Mouse (Mus musculus) hindbrain, embryonic 11.5 days (tissue): ENCODE data around the gene Cmtr1. TPM values are rescaled to one million over a fixed set of nuclear protein-coding genes. Genes with fewer than 3 reads are reported as not detected.

ENCODE experiments used
- ATAC-seq: fragments of 200-750 bp; cut with Nextera tagmentation; 2 replicates; pipeline ENCODE4 v1.8.0; 2017; ENCODE audit warnings: mild to moderate bottlenecking, moderate TSS enrichment, moderate library complexity; ENCODE audit not compliant: low FRiP score
- DNase-seq: peaks from one replicate; pipeline ENCODE4 v3.0.0-alpha.2; 2015; ENCODE audit warnings: low spot score
- H3K27ac ChIP-seq: fragments of 300-500 bp; sonication (generic); 2 replicates; pipeline ENCODE4 v1.5.1; 2014; ENCODE audit warnings: mild to moderate bottlenecking, low read depth, low read length
- H3K27me3 ChIP-seq: fragments of 300-500 bp; sonication (generic); 2 replicates; pipeline ENCODE4 v1.6.1; 2014; ENCODE audit warnings: mild to moderate bottlenecking, low read length, moderate library complexity, mixed read lengths; ENCODE audit not compliant: control insufficient read depth, insufficient read depth
- H3K36me3 ChIP-seq: fragments of 300-500 bp; sonication (generic); 2 replicates; pipeline ENCODE4 v1.6.1; 2014; ENCODE audit warnings: mild to moderate bottlenecking, low read length, moderate library complexity, mixed read lengths; ENCODE audit not compliant: control insufficient read depth, insufficient read depth
- H3K4me1 ChIP-seq: fragments of 300-500 bp; sonication (generic); replicated peaks from 2 replicates; pipeline ENCODE4 v1.6.1; 2014; ENCODE audit warnings: low read length, mixed read lengths; ENCODE audit not compliant: control insufficient read depth, insufficient read depth
- H3K4me2 ChIP-seq: fragments of 300-500 bp; sonication (generic); replicated peaks from 2 replicates; pipeline ENCODE4 v1.6.1; 2014; ENCODE audit warnings: mild to moderate bottlenecking, low read depth, low read length
- H3K4me3 ChIP-seq: fragments of 300-500 bp; sonication (generic); 2 replicates; pipeline ENCODE4 v1.5.1; 2014; ENCODE audit warnings: low read depth, low read length
- H3K9ac ChIP-seq: fragments of 300-500 bp; sonication (generic); 2 replicates; pipeline ENCODE4 v1.6.1; 2014; ENCODE audit warnings: low read depth, low read length
- H3K9me3 ChIP-seq: fragments of 300-500 bp; sonication (generic); 2 replicates; pipeline ENCODE4 v1.6.1; 2016; ENCODE audit warnings: low read length; ENCODE audit not compliant: control insufficient read depth
- WGBS: fragments of 180-500 bp; shearing (Covaris S2); extraction: QIAGEN DNeasy Blood & Tissue Kit; methylation state at CpG from one replicate; pipeline ENCODE4 v1.1.7; 2014; 5-methylcytosine and 5-hydroxymethylcytosine counted together
- polyA plus RNA-seq: library from polyadenylated mRNA; unstranded; fragments of >200 nt; fragmentation: Nextera tagmentation; extraction: Ambion mirVana; gene quantifications from 2 replicates; pipeline ENCODE4 v1.2.1, GENCODE M21; 2014

Gene Cmtr1
- polyA plus RNA-seq, 1 experiment from 2014 or later: 107 TPM

GRCm38 (mm10) chr17:29658249-29658648, 2.1 kb upstream of the Cmtr1 start:
- Histone ChIP-seq H3K36me3 (no peaks in the 10 kb centered on the region), H3K9me3 (no peaks in the 10 kb centered on the region), H3K4me2 (no peak overlapping the region), H3K4me1 (no peaks in the 10 kb centered on the region), H3K9ac (no peak overlapping the region), H3K27me3 (no peaks in the 10 kb centered on the region), H3K27ac (no peak overlapping the region), H3K4me3 (no peak overlapping the region)
- ATAC-seq: no peak
- 86% methylated on average over 2 of the region's 2 CpGs for WGBS
- no peak for DNase-seq

- Histone ChIP-seq H3K4me1 (no peaks in the 10 kb centered on the region), H3K9me3 (no peaks in the 10 kb centered on the region), H3K4me3 (peak overlapping the region; percentile 97), H3K27ac (peak overlapping the region; percentile 89), H3K4me2 (peak overlapping the region; percentile 77), H3K9ac (peak overlapping the region; percentile 96), H3K27me3 (no peaks in the 10 kb centered on the region), H3K36me3 (no peaks in the 10 kb centered on the region)
- peak; percentile 77 for ATAC-seq
- 0% methylated on average over 34 of the region's 41 CpGs for WGBS
- DNase-seq: no peak
These were observed 482 bp downstream of the Cmtr1 start for GRCm38 (mm10) chr17:29660762-29661391.

DNA sequence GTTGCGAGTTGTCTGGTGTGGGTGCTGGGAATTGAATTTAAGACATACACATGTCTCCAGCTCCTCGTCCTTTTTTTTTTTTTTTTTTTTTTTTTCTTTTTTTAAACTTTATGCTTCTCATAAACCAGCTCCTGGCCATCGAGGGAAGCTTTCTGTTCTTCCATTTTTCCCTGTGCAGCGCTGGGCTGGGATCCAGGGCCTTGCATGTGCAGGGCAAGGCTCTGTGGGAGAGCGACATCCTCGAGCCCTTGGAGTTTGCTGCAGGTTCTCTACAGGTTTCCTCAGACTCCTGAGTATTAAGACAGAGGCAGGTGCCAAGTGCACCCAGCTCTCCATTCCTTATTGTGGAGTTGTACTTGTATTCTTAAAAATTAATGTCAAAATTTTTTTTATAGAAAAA, 1.8 kb downstream of the Cmtr1 start:
- no peaks in the 10 kb centered on the region for H3K27me3 ChIP-seq
- 96% methylated on average over 6 of the region's 6 CpGs for WGBS
- H3K4me2 ChIP-seq: no peak overlapping the region
- no peaks in the 10 kb centered on the region for H3K36me3 ChIP-seq
- no peak overlapping the region for H3K9ac ChIP-seq
- no peaks in the 10 kb centered on the region for H3K9me3 ChIP-seq
- no peak overlapping the region for H3K4me3 ChIP-seq
- no peak overlapping the region for H3K27ac ChIP-seq
- no peak for DNase-seq
- ATAC-seq: no peak
- no peaks in the 10 kb centered on the region for H3K4me1 ChIP-seq

- Histone ChIP-seq H3K36me3 (0 out of 2 replicates have a peak, but pooled peaks cover 5% of the 10 kb centered on the region), H3K27me3 (no peaks in the 10 kb centered on the region), H3K9ac (no peak overlapping the region), H3K9me3 (no peaks in the 10 kb centered on the region), H3K4me2 (no peak overlapping the region), H3K4me3 (no peak overlapping the region), H3K27ac (no peak overlapping the region), H3K4me1 (no peaks in the 10 kb centered on the region)
- ATAC-seq: no peak
- WGBS: 83% methylated on average over 10 of the region's 10 CpGs
- no peak for DNase-seq
These were observed 7.9 kb downstream of the Cmtr1 start for GRCm38 (mm10) chr17:29668051-29668986.

DNA sequence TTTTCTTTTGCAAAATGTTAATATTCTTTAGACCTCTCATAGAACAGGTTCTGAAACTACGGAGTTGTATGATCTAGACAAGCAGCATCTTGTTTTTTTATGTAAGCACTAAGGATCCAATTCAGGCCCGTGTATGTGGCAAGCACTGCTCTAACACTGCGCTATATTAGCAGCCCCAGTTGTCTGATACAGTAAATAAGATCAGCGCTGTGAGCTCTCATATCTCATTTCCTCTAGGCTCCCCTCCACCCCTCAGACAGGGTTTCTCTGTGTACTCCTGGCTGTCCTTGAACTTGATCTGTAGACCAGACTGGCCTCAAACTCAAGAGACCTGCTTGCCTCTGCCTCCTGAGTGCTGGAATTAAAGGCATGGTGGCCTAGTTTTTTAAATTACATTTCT, 8.6 kb downstream of the Cmtr1 start:
- Histone ChIP-seq H3K27me3 (no peaks in the 10 kb centered on the region), H3K36me3 (0 out of 2 replicates have a peak, but pooled peaks cover 5% of the 10 kb centered on the region), H3K4me2 (no peak overlapping the region), H3K9ac (no peak overlapping the region), H3K9me3 (no peaks in the 10 kb centered on the region), H3K4me1 (no peaks in the 10 kb centered on the region), H3K4me3 (no peak overlapping the region), H3K27ac (no peak overlapping the region)
- ATAC-seq (no peak), DNase-seq (no peak)
- 97% methylated on average over 4 of the region's 4 CpGs for WGBS

DNA sequence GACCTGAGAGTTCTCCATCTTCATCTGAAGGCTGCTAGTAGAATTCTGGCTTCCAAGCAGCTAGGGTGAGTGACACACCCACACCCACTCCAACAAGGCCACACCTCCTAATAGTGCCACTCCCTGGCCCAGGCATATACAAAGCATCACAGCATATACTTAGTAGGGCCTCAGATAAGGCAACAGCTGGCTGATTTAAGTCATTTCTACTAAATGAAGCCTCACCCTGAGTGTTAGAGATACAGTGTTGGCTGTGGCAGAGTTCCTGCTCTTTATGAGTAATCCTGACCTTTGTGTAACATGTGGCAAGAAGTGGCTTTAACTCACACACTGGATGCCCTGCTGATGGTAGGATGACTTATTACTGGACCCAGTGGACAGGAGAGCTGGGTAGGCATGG, 9.5 kb downstream of the Cmtr1 start:
- H3K27ac ChIP-seq: no peak overlapping the region

DNA sequence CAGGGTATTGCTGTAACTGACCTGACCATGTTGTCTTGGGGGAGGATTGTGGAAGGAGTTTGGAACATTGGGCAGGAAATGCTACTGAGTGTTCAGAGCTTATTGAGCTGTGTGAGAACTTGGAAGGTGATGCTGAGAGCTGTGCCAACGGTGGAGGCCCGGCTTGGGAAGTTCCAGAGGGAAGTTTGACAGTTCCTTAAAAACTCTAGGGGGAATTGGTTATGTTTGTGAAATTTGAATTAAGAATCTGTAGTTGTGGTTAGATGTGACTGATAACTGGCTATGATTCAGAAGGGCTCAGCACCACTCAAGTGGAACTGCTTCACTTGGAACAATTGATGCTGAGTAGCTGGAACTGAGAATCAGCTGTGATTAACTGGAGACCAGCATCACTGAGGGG, 10.6 kb downstream of the Cmtr1 start:
- Histone ChIP-seq H3K4me1 (no peaks in the 10 kb centered on the region), H3K9ac (no peak overlapping the region), H3K9me3 (no peaks in the 10 kb centered on the region), H3K36me3 (0 out of 2 replicates have a peak, but pooled peaks cover 5% of the 10 kb centered on the region), H3K4me3 (no peak overlapping the region), H3K27ac (no peak overlapping the region), H3K27me3 (no peaks in the 10 kb centered on the region), H3K4me2 (no peak overlapping the region)
- 97% methylated on average over 2 of the region's 2 CpGs for WGBS
- no peak for ATAC-seq
- no peak for DNase-seq

More for the DNA sequence above, 9.5 kb downstream of the Cmtr1 start:
- H3K4me1 ChIP-seq: no peaks in the 10 kb centered on the region
- no peak overlapping the region for H3K4me3 ChIP-seq
- H3K36me3 ChIP-seq: 0 out of 2 replicates have a peak, but pooled peaks cover 5% of the 10 kb centered on the region
- no peaks in the 10 kb centered on the region for H3K9me3 ChIP-seq
- no peaks in the 10 kb centered on the region for H3K27me3 ChIP-seq
- DNase-seq (no peak), ATAC-seq (no peak)
- H3K4me2 ChIP-seq: no peak overlapping the region
- H3K9ac ChIP-seq: no peak overlapping the region

- H3K36me3 ChIP-seq: peaks cover 9% of the 10 kb centered on the region
- H3K9me3 ChIP-seq: no peaks in the 10 kb centered on the region
- H3K4me1 ChIP-seq: no peaks in the 10 kb centered on the region
- no peaks in the 10 kb centered on the region for H3K27me3 ChIP-seq
- 90% methylated on average over 4 of the region's 4 CpGs for WGBS
- DNase-seq (no peak), ATAC-seq (no peak)
- H3K4me2 ChIP-seq: no peak overlapping the region
- H3K9ac ChIP-seq: no peak overlapping the region
- no peak overlapping the region for H3K27ac ChIP-seq
- H3K4me3 ChIP-seq: no peak overlapping the region
These were observed 12.9 kb downstream of the Cmtr1 start for GRCm38 (mm10) chr17:29673325-29673724.
